Mouse (Mus musculus): Measurements from ENCODE around the gene Bod1l.

Bod1l gene

DNA sequence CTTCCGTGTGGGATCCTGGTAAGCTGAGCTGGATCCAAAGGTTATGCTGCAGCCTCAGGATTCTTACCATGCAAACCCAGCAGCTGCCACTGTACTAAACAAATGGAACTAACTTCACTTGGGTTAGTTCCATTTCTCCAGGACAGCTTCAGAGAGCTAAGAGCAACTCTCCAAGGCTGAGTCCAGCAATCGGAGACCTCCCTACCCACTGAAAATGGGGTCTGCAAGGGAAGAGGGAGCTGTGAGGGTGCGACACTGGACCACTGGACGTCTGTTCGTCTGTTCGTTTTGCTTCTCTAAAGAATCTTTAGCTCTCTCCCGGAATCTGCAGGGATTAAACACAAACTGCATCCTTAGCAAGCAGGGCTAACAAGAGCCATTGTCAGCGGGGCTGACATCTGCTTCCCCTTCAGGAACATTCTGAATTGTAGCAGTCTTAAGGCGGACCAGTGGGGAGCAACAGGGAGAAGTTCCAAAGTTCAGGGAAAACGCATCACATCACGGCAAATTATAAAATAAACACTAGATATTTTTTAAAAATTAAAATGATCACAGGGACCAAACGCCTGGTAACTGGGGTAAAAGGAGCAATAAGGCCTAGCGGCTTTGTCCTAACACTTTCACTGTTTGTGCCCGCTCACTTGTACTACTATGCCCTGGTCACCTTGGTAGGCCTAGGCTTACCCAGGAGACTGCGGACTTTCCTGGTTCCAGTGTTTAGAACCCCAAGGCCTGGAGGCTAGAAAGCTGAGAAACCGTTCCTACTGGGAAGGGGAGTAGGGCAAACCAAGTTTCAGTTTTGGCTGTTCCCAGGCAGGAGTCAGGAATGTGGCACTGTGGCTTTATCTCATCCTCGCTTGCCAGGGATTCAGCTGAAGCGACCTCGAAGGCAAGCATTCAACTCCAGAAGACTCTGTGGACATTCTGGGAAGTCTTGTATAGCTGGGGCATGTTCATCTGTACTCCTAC is 85.2 kb downstream of the Bod1l start:
- DNase-seq, result no peak

DNA sequence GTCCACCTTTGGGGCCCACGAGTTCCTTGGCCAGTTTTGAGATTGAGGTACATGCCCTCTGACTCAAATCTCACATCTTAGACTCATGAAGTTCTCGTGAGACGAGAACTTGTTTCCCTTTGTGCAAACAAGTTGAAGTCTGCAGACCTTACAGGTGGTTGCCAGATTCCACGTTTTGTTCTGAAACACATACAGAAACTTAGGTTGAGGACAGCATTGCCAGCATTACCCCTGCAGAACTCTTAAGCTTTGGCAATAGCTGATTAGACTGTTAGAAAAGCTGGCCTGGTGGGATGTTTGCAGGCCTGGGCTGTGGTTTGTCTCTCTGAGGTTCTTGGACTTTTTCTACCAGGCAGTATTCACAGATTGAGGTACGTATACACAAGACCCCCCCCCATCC is 86.8 kb downstream of the Bod1l start:
- DNase-seq, result no peak

DNA sequence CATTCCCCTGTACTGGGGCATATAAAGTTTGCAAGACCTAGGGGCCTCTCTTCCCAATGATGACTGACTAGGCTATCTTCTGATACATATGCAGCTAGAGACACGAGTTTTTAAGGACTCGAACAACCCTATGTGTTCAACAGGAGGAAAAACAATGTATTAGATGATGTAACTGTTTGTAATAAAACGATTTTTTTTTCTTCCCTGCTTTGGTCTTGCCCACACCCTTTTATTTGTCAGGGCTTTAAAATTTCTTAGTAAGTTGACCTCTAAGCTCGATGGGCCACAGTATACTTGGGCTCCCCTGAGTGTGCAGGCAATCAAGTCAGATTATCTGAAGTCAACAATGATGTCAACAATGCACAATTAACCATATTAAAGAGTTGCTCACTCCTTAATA is 87.7 kb downstream of the Bod1l start:
- DNase-seq, result no peak

DNA sequence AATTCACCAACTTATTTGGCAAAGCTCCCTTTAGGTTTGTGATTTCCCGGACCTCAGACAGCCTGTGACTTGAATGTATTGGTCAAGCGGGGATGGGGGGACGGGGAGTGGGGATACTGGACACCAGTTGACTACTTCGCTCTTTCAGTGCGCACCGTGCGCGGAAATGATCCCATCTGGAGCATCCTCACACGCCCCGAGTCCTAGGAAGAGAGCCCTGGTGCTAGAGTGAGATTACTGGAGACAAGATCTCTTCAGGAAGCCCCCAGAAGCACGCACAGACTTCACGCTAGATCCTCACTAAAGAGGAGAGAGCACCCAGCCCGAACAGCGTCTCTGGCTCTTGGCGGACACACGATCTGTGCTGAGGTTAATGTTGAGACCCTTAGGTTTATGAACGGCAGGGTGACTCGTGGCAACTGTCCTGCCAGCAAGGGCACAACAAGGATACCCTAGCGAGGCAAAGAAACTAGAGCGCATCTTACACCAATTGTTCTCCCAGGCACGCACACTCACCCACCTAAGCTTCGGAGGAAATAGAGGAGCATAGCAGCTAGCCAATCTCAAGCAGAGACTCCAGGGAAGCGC is 88.6 kb downstream of the Bod1l start:
- no peak for DNase-seq

DNA sequence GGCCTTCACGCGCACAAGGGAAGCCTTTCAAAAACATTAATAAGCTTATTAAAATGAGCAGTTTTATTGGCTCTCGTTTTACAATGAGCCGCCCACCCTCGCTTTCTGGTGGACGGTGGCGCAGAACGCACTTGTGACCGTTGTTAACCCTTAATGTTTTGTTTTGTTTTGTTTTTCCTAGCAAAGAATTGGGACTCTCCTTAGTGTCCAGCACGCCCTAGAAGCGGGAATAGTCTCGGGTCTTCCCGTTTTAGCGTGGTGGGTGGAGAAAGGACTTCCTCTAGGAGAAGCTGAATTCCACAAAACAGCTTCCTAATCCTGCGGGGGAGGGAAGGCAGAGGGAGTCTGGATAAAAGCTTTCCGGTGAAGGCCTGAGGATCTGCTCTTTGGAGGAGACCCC is 89.3 kb downstream of the Bod1l start:
- DNase-seq, result no peak

DNA sequence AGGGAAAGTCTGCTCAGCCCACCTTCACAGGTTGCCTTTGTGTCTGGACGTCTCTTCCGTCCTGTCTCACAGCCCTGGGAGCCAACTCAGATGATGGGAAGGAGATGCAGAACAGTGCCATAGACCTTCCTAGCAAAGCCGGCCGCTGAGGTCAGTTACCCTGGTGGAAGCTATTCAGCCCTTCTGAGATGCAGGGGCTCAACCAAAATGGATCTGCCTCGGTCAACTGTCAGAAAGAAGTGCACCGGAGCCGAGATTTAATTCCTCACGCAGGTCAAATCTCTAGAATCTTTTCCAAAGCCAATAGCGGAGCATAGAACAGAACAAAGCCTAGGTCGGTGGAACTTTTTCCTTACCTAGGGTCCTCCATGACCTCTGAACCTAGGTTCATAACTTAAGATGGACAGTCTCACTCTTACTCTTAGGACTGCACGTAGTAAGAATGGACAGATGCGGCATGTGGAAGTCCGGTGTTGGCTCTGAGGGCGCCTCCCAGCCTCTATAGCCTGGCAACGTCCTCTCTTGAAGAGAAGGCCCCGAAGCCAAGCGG is 89.8 kb downstream of the Bod1l start:
- DNase-seq, result no peak

DNA sequence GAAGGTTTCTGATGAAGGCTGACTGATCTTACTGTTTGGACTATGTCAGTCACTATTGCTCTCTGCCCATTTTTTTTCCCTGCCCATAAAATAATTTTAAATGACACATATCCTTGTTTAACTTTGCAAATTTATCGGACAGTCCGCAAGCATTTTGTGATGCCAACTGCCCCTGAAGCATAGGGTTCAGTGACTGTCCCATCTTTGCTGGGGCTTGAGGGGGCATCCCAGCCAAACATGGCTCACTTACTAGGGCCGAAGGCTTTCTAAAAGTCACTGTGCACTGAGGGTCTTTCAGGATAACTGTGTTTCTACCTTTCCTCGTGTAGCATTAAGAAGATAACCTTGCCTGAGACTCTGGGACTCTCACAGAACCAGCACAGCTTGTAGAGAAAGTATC is 91.4 kb downstream of the Bod1l start:
- no peak for DNase-seq

DNA sequence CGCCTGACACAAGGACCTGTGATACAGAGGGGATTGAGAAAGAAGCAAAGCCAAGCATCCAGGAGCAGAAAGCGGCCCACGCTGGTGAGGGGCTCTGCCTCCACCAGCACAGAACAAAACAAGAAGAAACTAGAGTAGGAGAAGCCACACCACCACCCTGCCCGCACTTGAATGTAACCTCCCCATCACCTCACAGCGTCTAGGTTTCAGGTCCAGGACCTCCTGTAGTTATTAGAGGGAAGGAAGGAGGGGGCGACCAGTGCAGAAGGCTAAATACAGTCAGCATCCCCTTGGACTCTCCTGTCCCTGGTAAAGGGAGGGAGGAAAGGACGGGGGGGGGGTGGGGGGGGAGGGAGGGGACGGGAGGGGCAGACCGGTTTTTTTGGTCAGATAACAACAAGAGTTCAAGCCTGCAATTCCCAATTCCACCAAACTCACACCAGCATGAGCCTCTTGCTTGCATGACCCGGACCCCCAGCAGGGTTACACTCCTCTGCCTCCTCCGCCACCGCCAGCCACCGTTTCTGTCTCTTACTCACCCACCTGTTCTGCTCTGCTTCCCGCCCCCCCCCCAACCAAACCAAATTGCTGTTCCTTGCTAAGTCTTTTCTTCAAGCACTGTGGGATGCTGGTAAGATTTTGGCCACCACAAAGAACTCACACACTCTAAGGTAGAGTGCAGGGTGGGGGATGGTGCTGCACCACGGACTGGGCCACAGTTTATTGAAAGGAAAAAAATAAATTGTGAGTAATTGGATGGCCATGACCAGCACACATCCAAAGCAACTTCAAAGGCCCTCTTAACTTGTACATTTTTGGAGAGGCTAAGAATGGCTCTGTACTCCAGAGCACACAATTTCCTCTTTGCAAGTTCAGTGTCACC is 99.0 kb downstream of the Bod1l start:
- no peak for DNase-seq

DNA sequence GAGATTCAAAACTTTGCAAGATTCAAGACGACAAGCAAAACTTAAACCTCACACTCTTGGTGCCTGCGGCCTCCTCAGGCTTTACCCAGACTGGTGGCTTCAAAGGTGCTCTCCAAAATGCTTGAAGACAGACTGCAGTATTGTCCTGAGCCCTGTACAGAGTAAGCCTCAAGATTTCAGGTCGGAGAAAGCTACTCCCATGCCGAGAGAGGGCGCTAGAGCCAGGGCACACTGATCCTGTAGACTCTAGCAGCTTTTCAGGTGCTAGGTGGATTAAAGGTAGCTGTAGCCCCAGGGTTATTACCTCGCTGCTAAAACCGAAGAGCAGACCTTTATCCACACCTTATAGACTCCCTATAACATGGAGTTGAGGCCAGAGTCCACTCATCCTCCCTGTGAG is 99.9 kb downstream of the Bod1l start:
- DNase-seq, result no peak

DNA sequence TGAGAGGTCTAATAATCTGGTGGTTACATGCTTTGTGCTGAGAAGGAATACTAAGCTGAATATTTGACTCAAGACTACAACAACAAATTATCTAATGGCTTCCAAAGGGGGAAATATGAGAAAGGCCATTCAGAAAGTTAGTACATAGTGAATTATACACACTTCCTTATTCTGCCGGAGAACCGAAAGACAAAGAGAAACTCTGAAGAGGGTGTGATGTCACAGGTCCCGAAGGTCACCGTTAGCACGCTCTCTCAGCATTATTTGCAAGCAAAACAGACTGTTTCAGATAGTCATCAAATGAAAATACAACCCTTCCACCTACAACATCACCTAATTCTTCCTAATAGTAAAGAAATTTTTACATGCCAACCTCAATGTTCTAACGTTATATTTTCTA is 105.3 kb downstream of the Bod1l start:
- DNase-seq, result no peak
